In genomic region chr1:72244317-72245036, GRCm38 (mm10) we compare ENCODE assay signal across 7 mouse cellular contexts. TPM values are rescaled to one million over a fixed set of nuclear protein-coding genes. Genes with fewer than 3 reads are reported as not detected.
DNase-seq lines count a peak whose midpoint lies in the region; ATAC-seq lines count a peak whose summit lies in the region.

No protein-coding gene starts in this region.

- H3K4me1 ChIP-seq in forebrain, embryonic 16.5 days (replicated peaks; ENCODE audit: control insufficient read depth, insufficient read depth, low read length), result no peaks in the 10 kb centered on the region
- no peaks in the 10 kb centered on the region for H3K4me1 ChIP-seq in liver, embryonic 11.5 days (replicated peaks; ENCODE audit: control insufficient read depth, insufficient read depth, low read length)
- H3K4me1 ChIP-seq in neural tube, embryonic 14.5 days (ENCODE audit: control insufficient read depth, insufficient read depth, low read length), result no peaks in the 10 kb centered on the region

- ATAC-seq in forebrain, embryonic 16.5 days, result no peak; the same call in 1 of the 2 replicates
- ATAC-seq in liver, embryonic 11.5 days (replicated peaks; ENCODE audit: low FRiP score), result peak; percentile 89
- ATAC-seq in neural tube, embryonic 14.5 days (ENCODE audit: low read depth), result no peak; the same call in 1 of the 2 replicates
- ATAC-seq in monocyte, adult 5-6 weeks (replicated peaks; ENCODE audit: insufficient number of reproducible peaks, low FRiP score, low TSS enrichment, poor library complexity, severe bottlenecking), result no peak

- H3K4me3 ChIP-seq in forebrain, embryonic 16.5 days (replicated peaks; ENCODE audit: low read length), result peak overlapping the region; percentile 54
- H3K4me3 ChIP-seq in liver, embryonic 11.5 days (ENCODE audit: low read depth, low read length), result no peak overlapping the region
- H3K4me3 ChIP-seq in neural tube, embryonic 14.5 days (ENCODE audit: low read depth, low read length), result peak overlapping the region; percentile 41; the same call in 1 of the 2 replicates

- no peaks in the 10 kb centered on the region for H3K36me3 ChIP-seq in forebrain, embryonic 16.5 days (ENCODE audit: control insufficient read depth, insufficient read depth)
- no peaks in the 10 kb centered on the region for H3K36me3 ChIP-seq in liver, embryonic 11.5 days (ENCODE audit: control insufficient read depth, insufficient read depth, low read length)
- no peaks in the 10 kb centered on the region for H3K36me3 ChIP-seq in neural tube, embryonic 14.5 days (ENCODE audit: control insufficient read depth, insufficient read depth, low read length)

- WGBS in forebrain, embryonic 16.5 days, result under 1% methylated on average over 12 of the region's 12 CpGs
- 1% methylated on average over 12 of the region's 12 CpGs for WGBS in liver, embryonic 11.5 days
- WGBS in neural tube, embryonic 14.5 days, result under 1% methylated on average over 12 of the region's 12 CpGs

- H3K4me2 ChIP-seq in forebrain, embryonic 16.5 days (ENCODE audit: low read length), result peak overlapping the region; percentile 52
- no peak overlapping the region for H3K4me2 ChIP-seq in liver, embryonic 11.5 days
- peak overlapping the region; percentile 63 for H3K4me2 ChIP-seq in neural tube, embryonic 14.5 days (ENCODE audit: low read depth, low read length)

- peak; percentile 22 for DNase-seq in spleen, adult 12 weeks (ENCODE audit: low spot score)
- DNase-seq in spleen, postnatal 14 days (ENCODE audit: low spot score in 2 of 2), result no peak
- peak; percentile 87 for DNase-seq in brain, adult 2 months (ENCODE audit: low read depth, low spot score)
- peak; percentile 50 for DNase-seq in liver, embryonic 11.5 days (ENCODE audit: low spot score)

- H3K9ac ChIP-seq in forebrain, embryonic 16.5 days (replicated peaks; ENCODE audit: low read depth, low read length), result peak overlapping the region; percentile 2; the same call in 1 of the 2 replicates
- H3K9ac ChIP-seq in liver, embryonic 11.5 days (ENCODE audit: low read depth, low read length), result no peak overlapping the region
- H3K9ac ChIP-seq in neural tube, embryonic 14.5 days (replicated peaks; ENCODE audit: low read depth, low read length), result no peak overlapping the region; the same call in 1 of the 2 replicates

- no peaks in the 10 kb centered on the region for H3K27me3 ChIP-seq in forebrain, embryonic 16.5 days (replicated peaks; ENCODE audit: control insufficient read depth, insufficient read depth, low read length)
- no peaks in the 10 kb centered on the region for H3K27me3 ChIP-seq in liver, embryonic 11.5 days (replicated peaks; ENCODE audit: control insufficient read depth, insufficient read depth, low read length)
- H3K27me3 ChIP-seq in neural tube, embryonic 14.5 days (ENCODE audit: control insufficient read depth, insufficient read depth, low read length), result no peaks in the 10 kb centered on the region

- H3K27ac ChIP-seq in forebrain, embryonic 16.5 days (ENCODE audit: low read length), result peak overlapping the region; percentile 96
- peak overlapping the region; percentile 87; the same call in 1 of the 2 replicates for H3K27ac ChIP-seq in liver, embryonic 11.5 days (ENCODE audit: low read depth, low read length)
- peak overlapping the region; percentile 98 for H3K27ac ChIP-seq in neural tube, embryonic 14.5 days (ENCODE audit: low read depth, low read length)

- H3K9me3 ChIP-seq in forebrain, embryonic 16.5 days (ENCODE audit: control insufficient read depth, low read length), result no peaks in the 10 kb centered on the region
- no peaks in the 10 kb centered on the region for H3K9me3 ChIP-seq in liver, embryonic 11.5 days (ENCODE audit: control insufficient read depth, low read length)
- H3K9me3 ChIP-seq in neural tube, embryonic 14.5 days (ENCODE audit: control insufficient read depth, low read length), result no peaks in the 10 kb centered on the region

RNA-seq across cellular contexts. Expression of gene Mreg, which starts 32.4 kb away (rescaled TPM):
- 0.96 and 1.0 TPM in 2 replicates for polyA plus RNA-seq in forebrain, embryonic 16.5 days (2015; fragmentation: Nextera tagmentation; extraction: Ambion mirVana)
- 6.8 and 7.1 TPM in 2 replicates for polyA plus RNA-seq in liver, embryonic 11.5 days (2014; fragmentation: Nextera tagmentation; extraction: Ambion mirVana)
- polyA plus RNA-seq in neural tube, embryonic 14.5 days (2014; fragmentation: Nextera tagmentation; extraction: Ambion mirVana), result 3.0 and 3.1 TPM in 2 replicates
- total RNA-seq in monocyte, adult 5-6 weeks (2017), result 0.53 to 0.78 TPM (median 0.57 TPM) in 3 replicates

RNA-seq across cellular contexts. Expression of gene Pecr, which starts 39.6 kb away (rescaled TPM):
- polyA plus RNA-seq in forebrain, embryonic 16.5 days (2015; fragmentation: Nextera tagmentation; extraction: Ambion mirVana), result 9.7 and 11.2 TPM in 2 replicates
- 40.2 and 43.2 TPM in 2 replicates for polyA plus RNA-seq in liver, embryonic 11.5 days (2014; fragmentation: Nextera tagmentation; extraction: Ambion mirVana)
- 7.6 and 8.5 TPM in 2 replicates for polyA plus RNA-seq in neural tube, embryonic 14.5 days (2014; fragmentation: Nextera tagmentation; extraction: Ambion mirVana)
- total RNA-seq in monocyte, adult 5-6 weeks (2017), result 0.58 to 1.9 TPM in 2 of 3 replicates, not detected in the other

RNA-seq across cellular contexts. Expression of gene Tmem169, which starts 39.7 kb away (rescaled TPM):
- 32.8 and 39.8 TPM in 2 replicates for polyA plus RNA-seq in forebrain, embryonic 16.5 days (2015; fragmentation: Nextera tagmentation; extraction: Ambion mirVana)
- polyA plus RNA-seq in liver, embryonic 11.5 days (2014; fragmentation: Nextera tagmentation; extraction: Ambion mirVana), result 0.77 and 0.90 TPM in 2 replicates
- 35.2 and 35.5 TPM in 2 replicates for polyA plus RNA-seq in neural tube, embryonic 14.5 days (2014; fragmentation: Nextera tagmentation; extraction: Ambion mirVana)
- total RNA-seq in monocyte, adult 5-6 weeks (2017), result not detected in 3 replicates

Comparison
In these comparisons a context has a peak if more than half of its experiments do, and no peak if none do; other contexts are left out.
1. DNase-seq: peak in spleen, adult 12 weeks (single experiment), brain, adult 2 months (single experiment) and liver, embryonic 11.5 days (single experiment); none in spleen, postnatal 14 days (0 of 2).
2. RNA of gene Tmem169, which starts 39.7 kb away (polyA plus RNA-seq): 32.8 to 39.8 TPM in forebrain, embryonic 16.5 days and 35.2 to 35.5 TPM in neural tube, embryonic 14.5 days; 0.77 to 0.90 TPM in liver, embryonic 11.5 days; every median in the first group is over 10 times any median in the second.
3. Peak in every context shown above with its lines, with median percentiles within 50 percentile points of each other: H3K27ac ChIP-seq.